Mouse (Mus musculus): ENCODE data around the gene 1110051M20Rik. TPM values are rescaled to one million over a fixed set of nuclear protein-coding genes. Genes with fewer than 3 reads are reported as not detected.
A peak's percentile ranks its signal among the peaks of the same experiment; 100 is the strongest.

Gene 1110051M20Rik
- polyA plus RNA-seq, 1 experiment from 2014 or later = 27.0 TPM

DNA sequence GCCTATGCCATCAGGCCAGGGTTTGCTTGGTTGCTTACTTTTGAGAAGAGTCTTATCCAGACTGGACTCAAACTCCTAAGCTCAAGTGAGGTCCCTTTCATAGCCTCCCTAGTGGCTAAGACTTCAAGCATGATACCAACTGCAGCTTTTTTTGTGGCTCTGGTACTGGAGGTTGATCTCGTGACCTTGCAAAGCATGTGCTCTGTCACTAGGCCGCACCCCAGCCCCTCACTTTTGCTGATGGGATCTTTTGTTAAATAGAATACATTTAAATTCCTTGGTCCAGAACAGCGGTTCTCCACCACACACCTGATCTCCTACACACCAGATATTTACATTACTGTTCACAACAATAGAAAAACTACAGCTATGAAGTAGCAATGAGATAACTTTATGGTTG is 150.3 kb downstream of the 1110051M20Rik start:
- TF ChIP-seq CTCF (IDR thresholded peaks at IDR 0.05) (no peak), EP300 (IDR thresholded peaks at IDR 0.05) (no peak)
- H3K9me3 ChIP-seq (ENCODE audit: low read length) = no peaks in the 10 kb centered on the region
- no peak for ATAC-seq

GRCm38 (mm10) chr2:91291197-91292007 is 153.1 kb downstream of the 1110051M20Rik start:
- DNase-seq (ENCODE audit: low spot score) (peak; percentile 53), ATAC-seq (peak; percentile 68)
- Histone ChIP-seq H3K9me3 (ENCODE audit: low read length) (no peaks in the 10 kb centered on the region), H3K4me3 (ENCODE audit: low read depth, low read length) (no peak overlapping the region), H3K9ac (replicated peaks; ENCODE audit: low read depth) (no peak overlapping the region), H3K36me3 (ENCODE audit: insufficient read depth, low read length) (no peaks in the 10 kb centered on the region), H3K27ac (ENCODE audit: low read length) (peak overlapping the region; percentile 47), H3K4me2 (replicated peaks; ENCODE audit: low read depth, low read length) (no peak overlapping the region), H3K4me1 (ENCODE audit: insufficient read depth, low read depth, low read length) (no peaks in the 10 kb centered on the region), H3K27me3 (replicated peaks; ENCODE audit: insufficient read depth, low read length) (no peaks in the 10 kb centered on the region)
- 33% methylated on average over 12 of the region's 12 CpGs for WGBS
- TF ChIP-seq CTCF (IDR thresholded peaks at IDR 0.05) (no peak), EP300 (IDR thresholded peaks at IDR 0.05) (no peak)

More for the DNA sequence above, 150.3 kb downstream of the 1110051M20Rik start:
- no peaks in the 10 kb centered on the region for H3K27me3 ChIP-seq (replicated peaks; ENCODE audit: insufficient read depth, low read length)
- H3K9ac ChIP-seq (replicated peaks; ENCODE audit: low read depth) = no peak overlapping the region
- WGBS = 93% methylated on average over 3 of the region's 3 CpGs
- no peak for DNase-seq (ENCODE audit: low spot score)
- no peak overlapping the region for H3K4me2 ChIP-seq (replicated peaks; ENCODE audit: low read depth, low read length)
- H3K4me3 ChIP-seq (ENCODE audit: low read depth, low read length) = no peak overlapping the region
- H3K27ac ChIP-seq (ENCODE audit: low read length) = no peak overlapping the region
- H3K36me3 ChIP-seq (ENCODE audit: insufficient read depth, low read length) = no peaks in the 10 kb centered on the region
- no peaks in the 10 kb centered on the region for H3K4me1 ChIP-seq (ENCODE audit: insufficient read depth, low read depth, low read length)

- Histone ChIP-seq H3K27me3 (replicated peaks; ENCODE audit: insufficient read depth, low read length) (no peaks in the 10 kb centered on the region), H3K4me2 (replicated peaks; ENCODE audit: low read depth, low read length) (no peak overlapping the region), H3K4me3 (ENCODE audit: low read depth, low read length) (no peak overlapping the region), H3K9me3 (ENCODE audit: low read length) (no peaks in the 10 kb centered on the region), H3K27ac (ENCODE audit: low read length) (no peak overlapping the region), H3K36me3 (ENCODE audit: insufficient read depth, low read length) (no peaks in the 10 kb centered on the region), H3K9ac (replicated peaks; ENCODE audit: low read depth) (no peak overlapping the region), H3K4me1 (ENCODE audit: insufficient read depth, low read depth, low read length) (no peaks in the 10 kb centered on the region)
- no peak for TF ChIP-seq CTCF (IDR thresholded peaks at IDR 0.05)
- TF ChIP-seq EP300 (IDR thresholded peaks at IDR 0.05) = no peak
- 31% methylated on average over 6 of the region's 6 CpGs for WGBS
- no peak for ATAC-seq
- no peak for DNase-seq (ENCODE audit: low spot score)
These were observed 156.9 kb downstream of the 1110051M20Rik start for GRCm38 (mm10) chr2:91287563-91287962.

DNA sequence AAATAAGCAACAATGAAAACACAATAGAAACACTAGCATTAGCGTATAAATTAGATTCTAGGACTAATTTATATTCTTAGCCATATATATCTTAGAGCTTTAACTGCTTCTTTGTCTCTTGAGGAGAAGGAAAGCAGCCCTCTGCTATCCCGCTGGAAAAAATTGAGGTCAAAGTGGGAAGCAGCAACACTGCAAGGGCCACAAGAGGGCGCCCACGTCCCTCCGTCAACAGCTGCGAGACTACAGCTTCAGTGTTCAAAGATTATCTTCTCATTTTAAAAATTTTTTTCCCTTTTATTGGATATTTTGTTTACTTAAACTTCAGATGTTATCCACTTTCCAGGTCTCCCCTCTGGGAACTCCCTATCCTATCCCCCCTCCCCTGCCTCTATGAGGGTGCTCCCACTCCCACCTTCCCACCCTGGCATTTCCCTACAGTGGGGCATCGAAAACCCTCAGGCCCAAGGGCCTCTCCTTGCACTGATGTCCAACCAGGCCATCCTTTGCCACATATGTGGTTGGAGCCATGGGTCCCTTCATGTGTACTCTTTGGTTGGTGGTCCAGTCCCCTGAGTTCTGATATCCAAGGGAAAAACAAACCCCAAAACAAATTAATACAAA is 158.5 kb downstream of the 1110051M20Rik start:
- H3K9me3 ChIP-seq (ENCODE audit: low read length) = no peaks in the 10 kb centered on the region
- WGBS = 16% methylated on average over 7 of the region's 7 CpGs
- peak; percentile 27; the same call in 1 of the 2 replicates for ATAC-seq
- no peak overlapping the region for H3K9ac ChIP-seq (replicated peaks; ENCODE audit: low read depth)
- H3K4me3 ChIP-seq (ENCODE audit: low read depth, low read length) = no peak overlapping the region
- no peaks in the 10 kb centered on the region for H3K36me3 ChIP-seq (ENCODE audit: insufficient read depth, low read length)
- H3K4me1 ChIP-seq (ENCODE audit: insufficient read depth, low read depth, low read length) = no peaks in the 10 kb centered on the region
- TF ChIP-seq CTCF (IDR thresholded peaks at IDR 0.05) (peak; percentile 92), EP300 (IDR thresholded peaks at IDR 0.05) (peak; percentile 28; the same call in 1 of the 2 replicates)
- no peak overlapping the region for H3K27ac ChIP-seq (ENCODE audit: low read length)
- peak; percentile 90 for DNase-seq (ENCODE audit: low spot score)
- no peaks in the 10 kb centered on the region for H3K27me3 ChIP-seq (replicated peaks; ENCODE audit: insufficient read depth, low read length)
- no peak overlapping the region for H3K4me2 ChIP-seq (replicated peaks; ENCODE audit: low read depth, low read length)

GRCm38 (mm10) chr2:91284375-91285199 is 159.9 kb downstream of the 1110051M20Rik start:
- no peak overlapping the region for H3K4me3 ChIP-seq (ENCODE audit: low read depth, low read length)
- DNase-seq (ENCODE audit: low spot score) (peak; percentile 76), ATAC-seq (peak; percentile 35; the same call in 1 of the 2 replicates)
- WGBS = 39% methylated on average over 13 of the region's 13 CpGs
- no peaks in the 10 kb centered on the region for H3K36me3 ChIP-seq (ENCODE audit: insufficient read depth, low read length)
- TF ChIP-seq CTCF (IDR thresholded peaks at IDR 0.05) (no peak), EP300 (IDR thresholded peaks at IDR 0.05) (no peak)
- no peaks in the 10 kb centered on the region for H3K9me3 ChIP-seq (ENCODE audit: low read length)
- H3K4me1 ChIP-seq (ENCODE audit: insufficient read depth, low read depth, low read length) = no peaks in the 10 kb centered on the region
- no peaks in the 10 kb centered on the region for H3K27me3 ChIP-seq (replicated peaks; ENCODE audit: insufficient read depth, low read length)
- peak overlapping the region; percentile 11 for H3K27ac ChIP-seq (ENCODE audit: low read length)
- no peak overlapping the region for H3K4me2 ChIP-seq (replicated peaks; ENCODE audit: low read depth, low read length)
- H3K9ac ChIP-seq (replicated peaks; ENCODE audit: low read depth) = no peak overlapping the region

DNA sequence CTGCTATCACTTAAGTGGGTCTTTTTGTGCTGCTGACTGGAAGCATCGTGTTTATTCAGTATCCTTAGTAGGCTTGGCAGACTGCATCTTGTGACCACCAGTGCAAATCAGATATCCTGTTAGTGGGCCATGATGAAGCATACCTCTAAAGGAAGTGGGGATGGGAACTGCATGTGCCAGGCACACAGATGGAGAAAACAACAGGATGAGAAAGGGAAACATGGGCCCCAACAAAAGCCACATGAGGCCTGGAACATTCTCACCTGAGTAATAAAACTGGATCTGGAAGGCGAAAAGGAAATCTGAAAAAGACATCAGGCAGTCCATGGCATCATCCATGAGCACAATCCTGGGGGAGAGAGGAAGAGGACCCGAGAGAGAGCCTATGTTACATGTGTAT is 160.5 kb downstream of the 1110051M20Rik start:
- H3K4me3 ChIP-seq (ENCODE audit: low read depth, low read length) = no peak overlapping the region
- H3K9me3 ChIP-seq (ENCODE audit: low read length) = no peaks in the 10 kb centered on the region
- H3K36me3 ChIP-seq (ENCODE audit: insufficient read depth, low read length) = no peaks in the 10 kb centered on the region
- DNase-seq (ENCODE audit: low spot score) = no peak
- 73% methylated on average over 3 of the region's 3 CpGs for WGBS
- TF ChIP-seq CTCF (IDR thresholded peaks at IDR 0.05) (no peak), EP300 (IDR thresholded peaks at IDR 0.05) (no peak)
- no peaks in the 10 kb centered on the region for H3K27me3 ChIP-seq (replicated peaks; ENCODE audit: insufficient read depth, low read length)
- no peaks in the 10 kb centered on the region for H3K4me1 ChIP-seq (ENCODE audit: insufficient read depth, low read depth, low read length)
- no peak overlapping the region for H3K9ac ChIP-seq (replicated peaks; ENCODE audit: low read depth)
- ATAC-seq = no peak
- no peak overlapping the region for H3K4me2 ChIP-seq (replicated peaks; ENCODE audit: low read depth, low read length)
- H3K27ac ChIP-seq (ENCODE audit: low read length) = peak overlapping the region; percentile 11; the same call in 1 of the 2 replicates

Measured in lung, postnatal 0 days (tissue).